Mouse (Mus musculus): ENCODE results near the gene Hs3st4. TPM values are rescaled to one million over a fixed set of nuclear protein-coding genes. Genes with fewer than 3 reads are reported as not detected.
A peak's percentile ranks its signal among the peaks of the same experiment; 100 is the strongest.

The Hs3st4 gene
- polyA plus RNA-seq, 1 experiment: 5.2 TPM

GRCm38 (mm10) chr7:124039142-124039541, 56.5 kb downstream of the Hs3st4 start:
- no peak overlapping the region for H3K4me3 ChIP-seq (replicated peaks; ENCODE audit: insufficient read depth, low read depth, low read length)
- DNase-seq: no peak
- H3K27me3 ChIP-seq (ENCODE audit: control insufficient read depth, insufficient read depth, low read length): no peaks in the 10 kb centered on the region; the same call in 1 of the 2 replicates
- no peak overlapping the region for H3K27ac ChIP-seq (ENCODE audit: insufficient read depth, low read length)
- WGBS: 80% methylated on average over 5 of the region's 5 CpGs
- no peaks in the 10 kb centered on the region for H3K4me1 ChIP-seq (ENCODE audit: control insufficient read depth, insufficient read depth, low read length)
- TF ChIP-seq POLR2A (IDR thresholded peaks at IDR 0.05; ENCODE audit: borderline replicate concordance, insufficient read depth, low read length) (no peak), CTCF (IDR thresholded peaks at IDR 0.05; ENCODE audit: borderline replicate concordance, insufficient read depth, low read depth, low read length) (no peak)

GRCm38 (mm10) chr7:124047382-124047781, 64.7 kb downstream of the Hs3st4 start:
- no peak overlapping the region for H3K27ac ChIP-seq (ENCODE audit: insufficient read depth, low read length)
- TF ChIP-seq CTCF (IDR thresholded peaks at IDR 0.05; ENCODE audit: borderline replicate concordance, insufficient read depth, low read depth, low read length): no peak
- TF ChIP-seq POLR2A (IDR thresholded peaks at IDR 0.05; ENCODE audit: borderline replicate concordance, insufficient read depth, low read length): no peak
- no peaks in the 10 kb centered on the region for H3K4me1 ChIP-seq (ENCODE audit: control insufficient read depth, insufficient read depth, low read length)
- H3K27me3 ChIP-seq (ENCODE audit: control insufficient read depth, insufficient read depth, low read length): no peaks in the 10 kb centered on the region
- DNase-seq: no peak
- no peak overlapping the region for H3K4me3 ChIP-seq (replicated peaks; ENCODE audit: insufficient read depth, low read depth, low read length)

GRCm38 (mm10) chr7:124048971-124049370, 66.3 kb downstream of the Hs3st4 start:
- no peak for DNase-seq
- Histone ChIP-seq H3K27ac (ENCODE audit: insufficient read depth, low read length) (no peak overlapping the region), H3K4me3 (replicated peaks; ENCODE audit: insufficient read depth, low read depth, low read length) (no peak overlapping the region), H3K4me1 (ENCODE audit: control insufficient read depth, insufficient read depth, low read length) (no peaks in the 10 kb centered on the region), H3K27me3 (ENCODE audit: control insufficient read depth, insufficient read depth, low read length) (no peaks in the 10 kb centered on the region)
- TF ChIP-seq CTCF (IDR thresholded peaks at IDR 0.05; ENCODE audit: borderline replicate concordance, insufficient read depth, low read depth, low read length): no peak
- TF ChIP-seq POLR2A (IDR thresholded peaks at IDR 0.05; ENCODE audit: borderline replicate concordance, insufficient read depth, low read length): no peak
- WGBS: 8% methylated on average over 1 of the region's 1 CpGs

- H3K27ac ChIP-seq (ENCODE audit: insufficient read depth, low read length): no peak overlapping the region
- 93% methylated on average over 5 of the region's 5 CpGs for WGBS
- TF ChIP-seq POLR2A (IDR thresholded peaks at IDR 0.05; ENCODE audit: borderline replicate concordance, insufficient read depth, low read length): no peak
- no peak for TF ChIP-seq CTCF (IDR thresholded peaks at IDR 0.05; ENCODE audit: borderline replicate concordance, insufficient read depth, low read depth, low read length)
- DNase-seq: no peak
- H3K27me3 ChIP-seq (ENCODE audit: control insufficient read depth, insufficient read depth, low read length): no peaks in the 10 kb centered on the region
- H3K4me3 ChIP-seq (replicated peaks; ENCODE audit: insufficient read depth, low read depth, low read length): no peak overlapping the region
- no peaks in the 10 kb centered on the region for H3K4me1 ChIP-seq (ENCODE audit: control insufficient read depth, insufficient read depth, low read length)
Measured at GRCm38 (mm10) chr7:124050421-124050820, 67.8 kb downstream of the Hs3st4 start.

GRCm38 (mm10) chr7:124083741-124084140, 101.1 kb downstream of the Hs3st4 start:
- TF ChIP-seq CTCF (IDR thresholded peaks at IDR 0.05; ENCODE audit: borderline replicate concordance, insufficient read depth, low read depth, low read length) (no peak), POLR2A (IDR thresholded peaks at IDR 0.05; ENCODE audit: borderline replicate concordance, insufficient read depth, low read length) (no peak)
- 79% methylated on average over 1 of the region's 1 CpGs for WGBS

GRCm38 (mm10) chr7:124129019-124129418, 146.3 kb downstream of the Hs3st4 start:
- no peaks in the 10 kb centered on the region; the same call in 1 of the 2 replicates for H3K4me1 ChIP-seq (ENCODE audit: control insufficient read depth, insufficient read depth, low read length)
- no peak overlapping the region for H3K27ac ChIP-seq (ENCODE audit: insufficient read depth, low read length)
- 18% methylated on average over 2 of the region's 2 CpGs for WGBS
- H3K4me3 ChIP-seq (replicated peaks; ENCODE audit: insufficient read depth, low read depth, low read length): no peak overlapping the region
- no peaks in the 10 kb centered on the region for H3K27me3 ChIP-seq (ENCODE audit: control insufficient read depth, insufficient read depth, low read length)
- peak; percentile 29 to 44 for DNase-seq
- no peak for TF ChIP-seq POLR2A (IDR thresholded peaks at IDR 0.05; ENCODE audit: borderline replicate concordance, insufficient read depth, low read length)
- peak; percentile 41; the same call in 1 of the 2 replicates for TF ChIP-seq CTCF (IDR thresholded peaks at IDR 0.05; ENCODE audit: borderline replicate concordance, insufficient read depth, low read depth, low read length)

More at GRCm38 (mm10) chr7:124083741-124084140, 101.1 kb downstream of the Hs3st4 start:
- DNase-seq: no peak
- H3K27ac ChIP-seq (ENCODE audit: insufficient read depth, low read length): no peak overlapping the region
- H3K27me3 ChIP-seq (ENCODE audit: control insufficient read depth, insufficient read depth, low read length): no peaks in the 10 kb centered on the region
- H3K4me1 ChIP-seq (ENCODE audit: control insufficient read depth, insufficient read depth, low read length): no peaks in the 10 kb centered on the region
- H3K4me3 ChIP-seq (replicated peaks; ENCODE audit: insufficient read depth, low read depth, low read length): no peak overlapping the region

- 8% methylated on average over 7 of the region's 7 CpGs for WGBS
- Histone ChIP-seq H3K27ac (ENCODE audit: insufficient read depth, low read length) (no peak overlapping the region), H3K27me3 (ENCODE audit: control insufficient read depth, insufficient read depth, low read length) (no peaks in the 10 kb centered on the region; the same call in 1 of the 2 replicates), H3K4me3 (replicated peaks; ENCODE audit: insufficient read depth, low read depth, low read length) (no peak overlapping the region), H3K4me1 (ENCODE audit: control insufficient read depth, insufficient read depth, low read length) (no peaks in the 10 kb centered on the region; the same call in 1 of the 2 replicates)
- TF ChIP-seq POLR2A (IDR thresholded peaks at IDR 0.05; ENCODE audit: borderline replicate concordance, insufficient read depth, low read length): no peak
- peak; percentile 11; the same call in 1 of the 2 replicates for TF ChIP-seq CTCF (IDR thresholded peaks at IDR 0.05; ENCODE audit: borderline replicate concordance, insufficient read depth, low read depth, low read length)
- DNase-seq: peak; percentile 95 to 98
Measured at GRCm38 (mm10) chr7:124131312-124131711, 148.6 kb downstream of the Hs3st4 start.

GRCm38 (mm10) chr7:124136133-124136532, 153.5 kb downstream of the Hs3st4 start:
- no peak for DNase-seq
- Histone ChIP-seq H3K4me1 (ENCODE audit: control insufficient read depth, insufficient read depth, low read length) (no peaks in the 10 kb centered on the region; the same call in 1 of the 2 replicates), H3K27me3 (ENCODE audit: control insufficient read depth, insufficient read depth, low read length) (no peaks in the 10 kb centered on the region; the same call in 1 of the 2 replicates), H3K4me3 (replicated peaks; ENCODE audit: insufficient read depth, low read depth, low read length) (no peak overlapping the region), H3K27ac (ENCODE audit: insufficient read depth, low read length) (no peak overlapping the region)
- 96% methylated on average over 5 of the region's 5 CpGs for WGBS
- TF ChIP-seq CTCF (IDR thresholded peaks at IDR 0.05; ENCODE audit: borderline replicate concordance, insufficient read depth, low read depth, low read length): no peak
